In genomic region chr2:3713212-3713681, GRCm38 (mm10) we compare ENCODE assay signal across 8 mouse cellular contexts.
DNase-seq lines count a peak whose midpoint lies in the region; ATAC-seq lines count a peak whose summit lies in the region.

No protein-coding gene starts in this region.

- H3K27me3 ChIP-seq in hindbrain, embryonic 15.5 days: no peaks in the 10 kb centered on the region

- no peaks in the 10 kb centered on the region for H3K9me3 ChIP-seq in hindbrain, embryonic 15.5 days

- H3K9ac ChIP-seq in hindbrain, embryonic 15.5 days: peak overlapping the region; percentile 89

- WGBS in hindbrain, embryonic 15.5 days: under 1% methylated on average over 41 of the region's 41 CpGs

- H3K4me1 ChIP-seq in hindbrain, embryonic 15.5 days (replicated peaks): peaks cover 38% of the 10 kb centered on the region

- no peaks in the 10 kb centered on the region for H3K36me3 ChIP-seq in hindbrain, embryonic 15.5 days

- peak; percentile 92 for ATAC-seq in hindbrain, embryonic 15.5 days (ENCODE audit: low FRiP score, low read depth)

- H3K4me3 ChIP-seq in hindbrain, embryonic 15.5 days: peak overlapping the region; percentile 92

- H3K4me2 ChIP-seq in hindbrain, embryonic 15.5 days: peak overlapping the region; percentile 87

- DNase-seq in WW6 (ENCODE audit: low read depth, low spot score): peak; percentile 89
- peak; percentile 96 to 99 for DNase-seq in cerebellum, postnatal 4 days (ENCODE audit: low spot score in 2 of 2)
- peak; percentile 82 to 84 for DNase-seq in frontal cortex, postnatal 36 days (ENCODE audit: low spot score in 2 of 2)
- DNase-seq in layer of hippocampus, postnatal 36 days: peak; percentile 88 to 90
- peak; percentile 93 for DNase-seq in lung, postnatal 25 days (ENCODE audit: low spot score)
- peak; percentile 87 for DNase-seq in retina, adult 2 months (ENCODE audit: low read depth, low spot score)
- peak; percentile 99 for DNase-seq in thymus, postnatal 25 days

- H3K27ac ChIP-seq in hindbrain, embryonic 15.5 days (replicated peaks): peak overlapping the region; percentile 77

Comparison
In these comparisons a context has a peak if more than half of its experiments do, and no peak if none do; other contexts are left out.
1. Peak in every context shown above with its lines: DNase-seq, ATAC-seq, H3K4me3 ChIP-seq and H3K27ac ChIP-seq.